Mouse (Mus musculus) lung, adult 2 months (tissue): ENCODE measurements around the gene Tm9sf2. TPM values are rescaled to one million over a fixed set of nuclear protein-coding genes. Genes with fewer than 3 reads are reported as not detected.

Source experiments
- DNase-seq: peaks from one replicate; pipeline ENCODE4 v3.0.0; 2022
- H3K4me1 ChIP-seq: fragments of 200-500 bp; 2 replicates; pipeline ENCODE4 v1.6.1; 2011; ENCODE audit warnings: low read length; ENCODE audit not compliant: control insufficient read depth, insufficient read depth
- H3K4me3 ChIP-seq: fragments of 200-500 bp; replicated peaks from 2 replicates; pipeline ENCODE3; 2011; ENCODE audit warnings: low read depth, mild to moderate bottlenecking, control low read depth, low read length; ENCODE audit errors: extremely low read depth
- CTCF ChIP-seq: fragments of 200-500 bp; IDR thresholded peaks from 2 replicates; pipeline ENCODE4 v1.5.1; 2011; ENCODE audit warnings: mild to moderate bottlenecking, low read length, control low read depth; ENCODE audit not compliant: insufficient read depth
- POLR2A ChIP-seq: fragments of 200-500 bp; IDR thresholded peaks from 2 replicates; pipeline ENCODE4 v1.6.1; 2011; ENCODE audit warnings: low read depth, mild to moderate bottlenecking, control low read depth, low read length, borderline replicate concordance; ENCODE audit errors: extremely low read depth
- WGBS: fragments of 180-500 bp; shearing (Covaris S2); methylation state at CpG from one replicate; pipeline ENCODE4 v1.1.7; 2018; 5-methylcytosine and 5-hydroxymethylcytosine counted together
- polyA plus RNA-seq: library from polyadenylated mRNA; depleted of rRNA; stranded (reverse); fragments of >200 nt; gene quantifications from 2 replicates; pipeline ENCODE4 v1.2.3, GENCODE M21; 2012

The Tm9sf2 gene
- polyA plus RNA-seq, 1 experiment: 188 TPM

DNA sequence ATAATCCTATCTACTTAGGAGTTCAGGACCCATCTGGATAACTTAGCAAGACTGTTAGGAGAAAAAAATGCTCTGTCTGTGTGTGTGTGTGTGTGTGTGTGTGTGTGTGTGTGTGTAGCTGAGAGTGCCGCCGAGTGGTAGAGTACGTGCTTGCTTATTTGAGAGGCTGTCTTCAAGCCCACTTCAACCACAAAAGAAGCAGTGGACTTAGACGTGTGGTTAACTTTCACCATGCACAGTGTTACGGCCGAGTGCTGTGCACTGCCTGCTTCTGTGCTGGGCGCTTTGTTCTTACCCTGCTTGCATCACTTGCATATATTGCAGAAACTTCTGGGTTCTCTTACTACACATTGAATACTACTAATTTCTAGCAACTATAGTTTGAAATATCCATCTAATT, 50.9 kb downstream of the Tm9sf2 start:
- no peak for DNase-seq
- Histone ChIP-seq H3K4me3 (no peak overlapping the region), H3K4me1 (no peaks in the 10 kb centered on the region)
- WGBS: 71% methylated on average over 7 of the region's 7 CpGs
- no peak for TF ChIP-seq POLR2A
- TF ChIP-seq CTCF: no peak

DNA sequence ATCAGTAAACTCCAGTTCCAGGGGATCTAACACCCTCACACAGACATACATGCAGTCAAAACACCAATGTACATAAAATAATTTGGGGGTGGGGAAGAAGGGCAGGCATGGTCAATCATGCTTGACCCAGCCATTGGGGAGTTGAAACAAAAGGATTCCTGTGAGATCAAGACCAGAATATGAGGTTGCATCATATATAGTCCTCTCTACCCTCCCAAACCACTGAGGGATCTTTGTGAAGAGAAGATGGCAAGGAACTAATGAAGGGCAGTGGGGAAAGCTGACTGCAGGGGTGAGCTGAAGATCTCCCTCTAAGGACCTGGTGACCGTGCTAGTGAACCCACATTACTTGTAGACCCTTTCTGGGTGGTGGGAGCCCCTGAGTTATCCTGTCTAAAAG, 54.1 kb downstream of the Tm9sf2 start:
- no peaks in the 10 kb centered on the region for H3K4me1 ChIP-seq
- H3K4me3 ChIP-seq: no peak overlapping the region
- 89% methylated on average over 1 of the region's 1 CpGs for WGBS
- DNase-seq: no peak
- TF ChIP-seq CTCF (no peak), POLR2A (no peak)

DNA sequence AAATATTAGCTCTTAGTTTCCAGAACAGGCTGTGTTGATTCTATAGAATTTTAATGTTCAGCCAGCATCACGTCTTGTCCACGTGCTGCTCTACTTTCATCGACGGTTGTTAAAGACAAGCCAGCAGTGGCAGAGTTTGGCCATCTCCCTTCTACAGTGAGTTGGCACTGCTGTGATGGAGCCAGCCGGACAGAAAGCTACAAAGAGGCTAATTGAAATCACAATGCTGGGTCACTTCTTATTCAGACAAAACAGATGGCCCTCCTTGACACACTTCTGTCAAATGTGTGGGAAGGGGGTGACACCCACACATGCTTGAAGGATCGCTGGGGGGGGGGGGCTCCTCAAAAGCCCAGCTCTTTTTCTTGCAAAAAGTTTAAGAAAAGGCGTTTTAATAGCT, 62.1 kb downstream of the Tm9sf2 start:
- no peak overlapping the region for H3K4me3 ChIP-seq
- no peaks in the 10 kb centered on the region for H3K4me1 ChIP-seq
- no peak for TF ChIP-seq CTCF
- TF ChIP-seq POLR2A: no peak
- 77% methylated on average over 7 of the region's 7 CpGs for WGBS
- no peak for DNase-seq

DNA sequence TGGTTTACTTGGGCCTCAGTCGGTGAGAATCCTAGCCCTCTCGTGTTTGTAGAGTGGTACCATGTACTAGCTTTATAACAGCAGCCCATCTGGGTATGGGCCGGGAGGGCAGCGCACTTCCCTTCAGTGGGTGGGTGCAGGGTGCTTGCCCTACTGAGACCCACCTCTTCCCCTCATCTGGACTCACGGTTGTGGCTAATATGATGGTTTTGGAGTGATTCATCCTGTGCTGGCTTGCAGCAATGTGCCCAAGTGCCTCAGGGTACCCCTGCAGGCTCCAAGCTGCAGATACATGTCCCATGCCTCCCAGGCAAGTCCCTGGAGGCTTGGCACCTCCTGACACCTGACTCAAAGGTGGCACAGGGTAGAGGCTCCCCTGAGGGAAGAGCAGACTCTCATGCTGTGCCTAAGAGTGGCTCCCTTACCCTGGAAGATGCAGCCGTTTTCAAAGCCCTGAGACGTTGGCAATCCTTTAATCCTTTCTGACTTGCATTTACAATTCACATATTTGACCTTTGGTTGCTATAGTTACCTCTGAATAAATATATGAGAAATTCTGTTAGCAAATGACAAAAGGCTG, 63.5 kb downstream of the Tm9sf2 start:
- 68% methylated on average over 7 of the region's 7 CpGs for WGBS
- no peak for DNase-seq

DNA sequence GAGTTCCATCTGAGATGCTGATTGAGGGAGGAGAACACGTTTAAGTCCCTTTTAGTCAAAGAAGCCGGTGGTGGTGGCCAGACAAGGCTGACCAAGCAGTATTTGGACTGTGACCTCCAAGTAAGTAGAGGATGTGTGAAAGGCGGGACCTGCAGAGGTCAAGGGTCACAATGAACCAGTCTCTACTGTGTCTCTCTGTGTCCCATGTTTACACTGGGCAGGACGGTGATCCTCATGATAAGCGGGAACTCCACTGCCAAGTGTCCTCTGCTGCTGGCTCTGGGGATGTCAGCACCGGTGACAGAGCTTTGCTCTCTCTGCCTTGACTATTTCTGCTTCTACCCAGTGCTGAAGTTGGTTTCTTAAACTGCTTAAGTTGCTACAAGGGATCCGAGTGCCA, 64.2 kb downstream of the Tm9sf2 start:
- WGBS: 56% methylated on average over 7 of the region's 7 CpGs
- no peak for TF ChIP-seq CTCF
- no peak for TF ChIP-seq POLR2A
- H3K4me3 ChIP-seq: no peak overlapping the region
- no peak for DNase-seq
- H3K4me1 ChIP-seq: no peaks in the 10 kb centered on the region

More for the DNA sequence above, 63.5 kb downstream of the Tm9sf2 start:
- no peaks in the 10 kb centered on the region for H3K4me1 ChIP-seq
- TF ChIP-seq CTCF: no peak
- TF ChIP-seq POLR2A: no peak
- H3K4me3 ChIP-seq: no peak overlapping the region

DNA sequence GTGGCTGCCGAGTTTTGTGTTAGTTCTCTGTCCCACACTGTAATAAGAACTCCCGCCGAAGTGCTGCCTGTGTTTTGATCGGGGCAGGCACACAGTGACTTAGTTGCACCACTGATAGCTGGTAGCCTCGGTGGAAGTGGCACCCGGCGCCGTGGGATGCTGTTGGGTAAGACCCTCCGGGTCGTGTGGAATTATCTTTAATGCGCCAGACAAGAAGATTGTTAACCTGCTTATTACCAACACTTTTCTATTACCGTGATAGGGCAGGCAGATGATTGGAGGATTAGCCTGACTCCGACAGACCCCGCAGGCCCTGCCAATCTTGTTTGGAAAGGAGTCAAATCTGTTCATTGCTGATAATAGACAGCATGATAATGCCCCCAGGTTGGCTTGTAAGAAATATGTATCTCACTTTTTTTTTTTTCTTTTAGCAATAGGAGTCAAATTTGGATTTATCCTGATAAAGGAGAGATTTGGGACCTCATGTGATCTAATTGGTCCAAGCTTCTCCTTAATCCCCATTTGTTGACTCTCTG, 69.5 kb downstream of the Tm9sf2 start:
- Histone ChIP-seq H3K4me3 (no peak overlapping the region), H3K4me1 (peaks cover 3% of the 10 kb centered on the region; the same call in 1 of the 2 replicates)
- 79% methylated on average over 14 of the region's 14 CpGs for WGBS
- DNase-seq: no peak
- TF ChIP-seq POLR2A: no peak
- no peak for TF ChIP-seq CTCF

DNA sequence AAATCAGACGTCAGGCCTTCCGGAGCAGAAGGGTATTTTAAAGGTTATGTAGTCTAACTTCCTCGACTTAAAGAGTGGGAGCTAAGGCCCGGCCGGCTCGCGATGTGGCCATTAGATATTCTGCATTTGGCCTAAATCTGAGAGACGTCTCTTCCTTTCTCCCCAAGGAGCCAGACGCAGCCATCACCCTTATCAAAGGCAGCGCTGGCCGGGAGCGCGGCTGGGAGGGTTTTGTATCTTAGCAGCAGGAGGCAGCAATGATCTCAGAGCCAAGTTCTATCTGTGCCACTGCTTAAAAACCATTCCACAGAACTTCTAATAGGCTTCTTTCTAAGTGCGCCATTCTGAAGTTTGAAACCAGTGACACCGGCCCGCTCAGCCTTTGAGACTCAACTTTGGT, 72.4 kb downstream of the Tm9sf2 start:
- Histone ChIP-seq H3K4me1 (peaks cover 3% of the 10 kb centered on the region; the same call in 1 of the 2 replicates), H3K4me3 (no peak overlapping the region)
- no peak for DNase-seq
- TF ChIP-seq POLR2A (no peak), CTCF (no peak)
- WGBS: 82% methylated on average over 16 of the region's 16 CpGs

DNA sequence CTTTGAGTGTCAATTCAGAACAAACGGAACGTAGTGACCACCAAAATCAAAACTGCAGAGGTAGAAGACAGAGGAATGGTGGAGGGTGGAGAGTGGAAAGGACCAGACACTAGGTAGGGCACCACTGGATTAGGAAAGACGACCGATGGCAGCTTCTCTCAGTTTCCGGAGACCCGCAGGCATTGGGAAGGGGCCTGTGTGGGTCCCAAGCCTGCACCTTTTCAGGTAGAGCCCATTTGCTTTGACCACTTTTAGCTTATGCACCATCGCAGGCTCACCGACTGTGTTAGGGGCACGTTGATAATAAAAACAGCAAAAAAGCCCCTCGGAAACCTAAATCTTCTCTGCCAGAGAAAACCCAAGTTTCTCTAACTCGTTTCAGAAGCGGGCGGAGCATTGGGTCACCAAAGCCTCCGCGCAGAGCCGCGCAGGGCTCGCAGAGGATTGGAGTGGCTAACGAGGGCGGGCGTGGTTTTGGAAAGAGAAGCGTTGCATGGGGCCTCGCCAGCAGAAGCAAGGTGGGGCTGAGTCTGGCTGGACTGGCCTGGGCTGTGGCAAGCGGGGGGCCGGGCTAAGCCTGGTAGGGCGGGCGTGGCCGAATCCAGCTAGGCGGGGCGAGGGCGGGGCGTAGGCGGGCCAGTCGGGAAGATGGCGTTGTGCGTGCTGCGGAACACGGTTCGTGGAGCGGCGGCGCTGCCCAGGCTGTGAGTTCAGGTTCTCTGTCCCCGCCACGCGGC, 74.4 kb downstream of the Tm9sf2 start, which contains the start of gene Clybl:
TSS of gene Clybl (plus strand) at position 627 of the 737 bp plus-strand sequence.
- Histone ChIP-seq H3K4me1 (peaks cover 3% of the 10 kb centered on the region; the same call in 1 of the 2 replicates), H3K4me3 (peak within 1 kb of the TSS; percentile 87)
- peak; percentile 98 for DNase-seq
- peak; percentile 74; the same call in 1 of the 2 replicates for TF ChIP-seq POLR2A
- no peak for TF ChIP-seq CTCF
- 4% methylated on average over 45 of the region's 45 CpGs for WGBS

DNA sequence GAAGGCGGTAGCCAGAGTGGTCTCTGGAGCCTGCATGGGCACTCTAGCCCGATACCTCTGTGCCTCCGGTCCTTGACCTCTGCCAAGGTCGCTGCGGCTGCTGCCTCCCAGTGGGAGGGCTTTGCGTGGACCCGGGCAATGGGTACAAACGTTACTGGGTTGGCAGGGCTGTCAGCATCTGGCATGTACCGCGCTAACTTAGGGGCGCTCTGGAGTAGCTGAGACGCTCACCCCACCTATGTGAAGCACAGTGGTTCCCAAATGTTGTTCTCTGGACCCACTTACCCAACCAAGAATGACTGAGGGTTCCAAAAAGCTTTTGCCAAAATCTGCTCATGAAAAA, 74.9 kb downstream of the Tm9sf2 start:
- 0% methylated on average over 12 of the region's 12 CpGs for WGBS
- TF ChIP-seq POLR2A (no peak), CTCF (no peak)
- peak overlapping the region; percentile 87 for H3K4me3 ChIP-seq
- peaks cover 3% of the 10 kb centered on the region; the same call in 1 of the 2 replicates for H3K4me1 ChIP-seq
- no peak for DNase-seq
